Mouse (Mus musculus): ENCODE results near the gene Zcwpw1. TPM values are rescaled to one million over a fixed set of nuclear protein-coding genes. Genes with fewer than 3 reads are reported as not detected.
A peak's percentile ranks its signal among the peaks of the same experiment; 100 is the strongest.

The Zcwpw1 gene
- polyA plus RNA-seq (2015; fragmentation: Nextera tagmentation; extraction: Ambion mirVana) = 3.5 and 4.8 TPM in 2 replicates

GRCm38 (mm10) chr5:137787151-137787928 is at the start of gene Zcwpw1, which contains the start of gene Mepce:
Zcwpw1 (plus strand) TSS chr5:137787798.
Mepce (minus strand) TSS chr5:137787655.
- ATAC-seq (ENCODE audit: low read depth) (peak; percentile 70), DNase-seq (peak; percentile 91)
- Histone ChIP-seq H3K27me3 (0 out of 2 replicates have a peak, but pooled peaks cover 3% of the 10 kb centered on the region), H3K4me1 (replicated peaks) (peaks cover 37% of the 10 kb centered on the region), H3K4me2 (peak within 1 kb of the TSS; percentile 99), H3K4me3 (replicated peaks) (peak within 1 kb of the TSS; percentile 84), H3K27ac (peak within 1 kb of the TSS; percentile 99), H3K36me3 (peaks cover 26% of the 10 kb centered on the region), H3K9ac (peak within 1 kb of the TSS; percentile 97), H3K9me3 (replicated peaks) (no peaks in the 10 kb centered on the region)
- under 1% methylated on average over 48 of the region's 48 CpGs for WGBS (ENCODE audit: insufficient replicate concordance)

GRCm38 (mm10) chr5:137738516-137738915 is 49.1 kb upstream of the Zcwpw1 start:
- DNase-seq (no peak), ATAC-seq (ENCODE audit: low read depth) (no peak)
- no peaks in the 10 kb centered on the region; the same call in 1 of the 2 replicates for H3K27me3 ChIP-seq
- H3K9me3 ChIP-seq (replicated peaks) = no peaks in the 10 kb centered on the region
- H3K4me3 ChIP-seq (replicated peaks) = no peak overlapping the region
- H3K27ac ChIP-seq = no peak overlapping the region
- H3K36me3 ChIP-seq = no peaks in the 10 kb centered on the region
- no peak overlapping the region for H3K4me2 ChIP-seq
- peaks cover 64% of the 10 kb centered on the region for H3K4me1 ChIP-seq (replicated peaks)
- WGBS (ENCODE audit: insufficient replicate concordance) = 51% methylated on average over 5 of the region's 5 CpGs
- no peak overlapping the region for H3K9ac ChIP-seq

GRCm38 (mm10) chr5:137739471-137739870 is 48.1 kb upstream of the Zcwpw1 start:
- Histone ChIP-seq H3K27me3 (no peaks in the 10 kb centered on the region; the same call in 1 of the 2 replicates), H3K9ac (no peak overlapping the region), H3K9me3 (replicated peaks) (no peaks in the 10 kb centered on the region), H3K27ac (no peak overlapping the region), H3K4me2 (no peak overlapping the region), H3K4me1 (replicated peaks) (peaks cover 62% of the 10 kb centered on the region), H3K36me3 (no peaks in the 10 kb centered on the region), H3K4me3 (replicated peaks) (no peak overlapping the region)
- ATAC-seq (ENCODE audit: low read depth) (no peak), DNase-seq (no peak)
- 44% methylated on average over 9 of the region's 9 CpGs for WGBS (ENCODE audit: insufficient replicate concordance)

- H3K27ac ChIP-seq = 0 out of 2 replicates have a peak overlapping the region, but pooled peaks have one; percentile 79
- peaks cover 65% of the 10 kb centered on the region for H3K4me1 ChIP-seq (replicated peaks)
- ATAC-seq (ENCODE audit: low read depth) = no peak
- H3K9ac ChIP-seq = peak overlapping the region; percentile 88
- H3K4me2 ChIP-seq = peak overlapping the region; percentile 99
- no peaks in the 10 kb centered on the region for H3K27me3 ChIP-seq
- H3K4me3 ChIP-seq (replicated peaks) = peak overlapping the region; percentile 71
- DNase-seq = no peak
- 50% methylated on average over 11 of the region's 11 CpGs for WGBS (ENCODE audit: insufficient replicate concordance)
- no peaks in the 10 kb centered on the region for H3K36me3 ChIP-seq
- H3K9me3 ChIP-seq (replicated peaks) = no peaks in the 10 kb centered on the region
Observed at GRCm38 (mm10) chr5:137740506-137740905, 47.1 kb upstream of the Zcwpw1 start.

DNA sequence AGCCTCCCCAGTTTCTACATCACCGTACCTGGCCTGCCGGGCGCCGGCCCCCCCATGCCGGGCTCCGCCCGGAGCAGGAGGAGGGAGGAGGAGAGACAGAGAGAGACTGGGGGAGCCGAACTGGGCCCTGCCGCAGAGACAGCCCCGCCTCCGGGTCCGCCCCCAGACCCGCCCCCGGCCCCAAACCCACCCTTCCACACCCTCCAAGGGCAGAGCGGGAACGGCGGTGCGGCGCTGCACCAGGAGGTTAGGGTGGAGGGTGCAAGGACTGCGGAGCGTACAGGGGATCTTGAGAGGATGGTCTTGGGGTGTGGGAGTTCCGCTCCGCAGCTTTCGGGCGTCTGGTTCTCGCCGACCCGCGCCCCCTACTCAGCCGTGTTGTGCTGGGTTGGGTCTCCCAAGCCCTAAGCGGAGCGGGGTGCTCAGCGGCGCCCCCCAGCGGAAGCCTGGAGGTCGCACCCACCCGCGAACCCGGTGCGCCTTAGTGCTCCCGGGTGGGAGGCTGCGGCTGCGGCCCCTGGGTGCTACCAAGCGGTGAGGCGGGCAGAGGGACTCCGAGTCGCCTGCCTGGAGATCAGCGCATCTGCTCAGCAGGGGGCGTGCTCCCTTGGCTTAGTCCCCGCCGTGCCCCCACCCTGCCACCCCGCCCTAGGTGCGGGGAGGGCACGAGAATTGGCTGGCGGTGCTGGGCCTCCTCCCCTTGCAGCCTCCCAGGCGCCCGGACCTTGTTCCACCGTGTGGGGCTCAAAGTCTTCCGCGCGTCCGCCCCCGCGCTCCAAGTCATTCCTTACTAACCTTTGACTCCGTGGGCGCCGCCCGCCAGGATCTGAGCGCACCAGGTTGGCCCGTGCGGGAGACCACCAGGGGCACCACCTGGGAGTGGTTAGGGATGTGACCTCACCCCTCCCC is 46.3 kb upstream of the Zcwpw1 start, which contains the start of gene Nyap1:
Gene Nyap1, minus strand, starts transcription at position 585 of the 909 bp plus-strand sequence.
- Histone ChIP-seq H3K27ac (peak within 1 kb of the TSS; percentile 79), H3K4me3 (replicated peaks) (peak within 1 kb of the TSS; percentile 71), H3K4me1 (replicated peaks) (peaks cover 67% of the 10 kb centered on the region), H3K27me3 (no peaks in the 10 kb centered on the region), H3K36me3 (no peaks in the 10 kb centered on the region), H3K9me3 (replicated peaks) (no peaks in the 10 kb centered on the region), H3K9ac (peak within 1 kb of the TSS; percentile 88), H3K4me2 (peak within 1 kb of the TSS; percentile 99)
- DNase-seq (peak; percentile 83), ATAC-seq (ENCODE audit: low read depth) (peak; percentile 78)
- WGBS (ENCODE audit: insufficient replicate concordance) = 1% methylated on average over 66 of the region's 71 CpGs

- Histone ChIP-seq H3K4me3 (replicated peaks) (peak overlapping the region; percentile 71; the same call in 1 of the 2 replicates), H3K4me2 (peak overlapping the region; percentile 99), H3K9me3 (replicated peaks) (no peaks in the 10 kb centered on the region), H3K27ac (no peak overlapping the region), H3K9ac (peak overlapping the region; percentile 88; the same call in 1 of the 2 replicates), H3K4me1 (replicated peaks) (peaks cover 67% of the 10 kb centered on the region), H3K27me3 (no peaks in the 10 kb centered on the region), H3K36me3 (no peaks in the 10 kb centered on the region)
- ATAC-seq (ENCODE audit: low read depth) = no peak
- DNase-seq = no peak
- WGBS (ENCODE audit: insufficient replicate concordance) = 60% methylated on average over 10 of the region's 10 CpGs
Observed at GRCm38 (mm10) chr5:137742048-137742447, 45.5 kb upstream of the Zcwpw1 start.

GRCm38 (mm10) chr5:137742836-137743235 is 44.8 kb upstream of the Zcwpw1 start:
- Histone ChIP-seq H3K9me3 (replicated peaks) (no peaks in the 10 kb centered on the region), H3K27ac (no peak overlapping the region), H3K4me1 (replicated peaks) (peaks cover 70% of the 10 kb centered on the region), H3K4me2 (no peak overlapping the region), H3K27me3 (no peaks in the 10 kb centered on the region), H3K9ac (no peak overlapping the region), H3K4me3 (replicated peaks) (no peak overlapping the region), H3K36me3 (no peaks in the 10 kb centered on the region)
- DNase-seq = no peak
- WGBS (ENCODE audit: insufficient replicate concordance) = 84% methylated on average over 6 of the region's 6 CpGs
- no peak for ATAC-seq (ENCODE audit: low read depth)

DNA sequence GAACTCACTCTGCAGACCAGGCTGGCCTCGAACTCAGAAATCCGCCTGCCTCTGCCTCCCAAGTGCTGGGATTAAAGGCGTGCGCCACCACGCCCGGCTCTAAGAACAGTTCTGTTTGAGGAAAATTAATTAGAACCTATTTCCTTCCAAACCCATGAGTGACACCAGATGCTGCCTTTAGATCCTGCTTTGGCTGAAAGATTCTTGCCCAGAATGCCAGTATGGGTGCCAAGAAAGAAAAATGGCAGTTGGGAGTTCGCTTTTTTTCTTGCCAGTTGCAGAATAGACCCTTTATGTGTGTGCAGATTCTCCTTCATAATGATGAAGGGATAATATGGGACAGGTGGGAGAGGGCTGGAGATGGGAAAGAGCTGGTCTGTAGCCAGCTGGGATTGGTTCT is 43.4 kb upstream of the Zcwpw1 start:
- no peak overlapping the region for H3K4me2 ChIP-seq
- peaks cover 75% of the 10 kb centered on the region for H3K4me1 ChIP-seq (replicated peaks)
- no peak for DNase-seq
- no peak overlapping the region for H3K9ac ChIP-seq
- H3K36me3 ChIP-seq = 0 out of 2 replicates have a peak, but pooled peaks cover 3% of the 10 kb centered on the region
- 85% methylated on average over 7 of the region's 7 CpGs for WGBS (ENCODE audit: insufficient replicate concordance)
- no peak overlapping the region for H3K4me3 ChIP-seq (replicated peaks)
- H3K27ac ChIP-seq = no peak overlapping the region
- no peaks in the 10 kb centered on the region for H3K27me3 ChIP-seq
- no peak for ATAC-seq (ENCODE audit: low read depth)
- no peaks in the 10 kb centered on the region for H3K9me3 ChIP-seq (replicated peaks)

DNA sequence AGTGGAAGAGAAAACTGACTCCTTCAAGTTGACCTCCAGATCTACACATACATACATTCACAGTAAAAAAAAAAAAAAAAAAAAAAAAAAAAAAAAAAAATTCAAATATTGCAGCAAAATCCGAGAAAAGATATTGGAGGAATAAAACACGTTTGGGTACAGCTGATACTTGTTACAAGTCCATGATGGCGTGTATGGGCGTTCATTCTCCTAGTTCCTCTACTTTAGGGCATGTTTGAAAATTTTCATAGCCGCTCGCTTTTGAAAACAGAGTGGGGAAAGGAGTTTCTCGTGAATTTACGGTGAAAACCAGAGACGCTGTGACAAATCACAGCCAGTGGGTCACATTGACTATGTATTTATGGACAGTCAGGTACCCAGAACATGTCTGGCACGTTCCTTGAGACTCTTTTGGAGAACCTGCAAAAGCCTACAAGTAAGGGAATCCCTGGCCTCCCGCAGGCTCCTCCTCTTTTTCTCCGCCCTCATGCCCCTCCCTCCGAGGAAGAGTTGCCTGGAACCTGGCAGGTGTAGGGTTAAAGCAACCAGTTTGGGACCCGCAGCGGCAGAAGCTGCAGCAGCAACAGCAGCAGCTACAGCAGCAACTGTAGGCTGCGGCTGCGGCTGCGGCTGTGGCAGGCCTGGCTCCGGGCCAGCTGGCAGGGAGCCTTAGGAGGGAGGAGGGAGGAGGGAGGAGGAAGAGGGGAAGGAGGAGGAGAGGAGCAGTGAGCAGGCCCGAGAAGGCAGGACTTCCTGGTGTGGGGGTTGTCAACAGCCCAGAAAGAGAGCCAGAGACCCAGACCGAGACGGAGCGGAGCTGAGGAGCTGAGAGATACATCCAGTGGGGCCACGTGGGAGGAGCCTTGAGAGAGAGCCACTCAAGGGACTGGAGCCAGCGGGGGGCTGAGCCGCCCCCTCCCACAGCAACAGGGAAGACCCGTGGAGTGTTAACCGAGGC is 42.1 kb upstream of the Zcwpw1 start, which contains the start of gene Tsc22d4:
Gene Tsc22d4, plus strand, starts transcription at position 517 of the 958 bp plus-strand sequence.
- ATAC-seq (ENCODE audit: low read depth) = peak; percentile 76
- peak within 1 kb of the TSS; percentile 99 for H3K27ac ChIP-seq
- 0 out of 2 replicates have a peak, but pooled peaks cover 9% of the 10 kb centered on the region for H3K36me3 ChIP-seq
- peak within 1 kb of the TSS; percentile 97 for H3K9ac ChIP-seq
- peak within 1 kb of the TSS; percentile 90 for H3K4me3 ChIP-seq (replicated peaks)
- H3K4me2 ChIP-seq = peak within 1 kb of the TSS; percentile 99
- no peaks in the 10 kb centered on the region for H3K9me3 ChIP-seq (replicated peaks)
- H3K4me1 ChIP-seq (replicated peaks) = peaks cover 68% of the 10 kb centered on the region
- WGBS (ENCODE audit: insufficient replicate concordance) = 5% methylated on average over 28 of the region's 28 CpGs
- no peaks in the 10 kb centered on the region for H3K27me3 ChIP-seq
- DNase-seq = peak; percentile 82

DNA sequence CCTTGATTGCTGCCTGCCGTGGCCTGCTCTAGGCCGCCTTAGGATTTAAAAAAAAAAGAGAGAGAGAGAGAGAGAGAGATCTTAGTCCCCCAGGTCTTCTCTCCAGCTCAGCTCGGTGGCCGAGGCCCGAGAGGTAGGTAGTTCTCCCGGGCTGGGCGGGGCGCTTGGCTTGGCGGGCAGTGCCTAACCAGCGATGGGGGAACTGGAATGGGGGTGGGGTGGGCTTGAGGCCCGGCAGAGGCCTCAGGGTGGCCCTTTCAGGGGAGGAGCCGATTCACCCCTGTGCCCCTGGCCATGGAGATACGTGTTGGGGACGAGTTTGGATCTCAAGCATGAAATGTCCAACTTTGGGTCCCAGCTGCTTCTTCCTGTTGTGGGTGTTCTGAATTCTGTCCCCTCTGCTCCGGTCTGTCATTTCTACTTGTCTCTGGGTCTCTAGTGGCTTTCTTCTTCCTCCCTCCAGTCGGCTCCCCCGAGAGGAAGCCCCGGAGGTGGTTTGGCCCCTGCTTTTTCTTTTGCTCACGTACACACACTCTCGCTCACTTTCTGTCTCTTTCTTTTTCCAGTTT is 41.2 kb upstream of the Zcwpw1 start:
- peak; percentile 75 for DNase-seq
- H3K4me3 ChIP-seq (replicated peaks) = peak overlapping the region; percentile 90
- peaks cover 17% of the 10 kb centered on the region for H3K36me3 ChIP-seq
- H3K9me3 ChIP-seq (replicated peaks) = no peaks in the 10 kb centered on the region
- peak overlapping the region; percentile 97 for H3K9ac ChIP-seq
- H3K4me1 ChIP-seq (replicated peaks) = peaks cover 59% of the 10 kb centered on the region
- peak; percentile 72 for ATAC-seq (ENCODE audit: low read depth)
- peak overlapping the region; percentile 99 for H3K27ac ChIP-seq
- peak overlapping the region; percentile 99 for H3K4me2 ChIP-seq
- WGBS (ENCODE audit: insufficient replicate concordance) = under 1% methylated on average over 20 of the region's 20 CpGs
- H3K27me3 ChIP-seq = no peaks in the 10 kb centered on the region

All from liver, embryonic 13.5 days (tissue).